ENCODE assay signal across 8 mouse cellular contexts in the genomic region with DNA sequence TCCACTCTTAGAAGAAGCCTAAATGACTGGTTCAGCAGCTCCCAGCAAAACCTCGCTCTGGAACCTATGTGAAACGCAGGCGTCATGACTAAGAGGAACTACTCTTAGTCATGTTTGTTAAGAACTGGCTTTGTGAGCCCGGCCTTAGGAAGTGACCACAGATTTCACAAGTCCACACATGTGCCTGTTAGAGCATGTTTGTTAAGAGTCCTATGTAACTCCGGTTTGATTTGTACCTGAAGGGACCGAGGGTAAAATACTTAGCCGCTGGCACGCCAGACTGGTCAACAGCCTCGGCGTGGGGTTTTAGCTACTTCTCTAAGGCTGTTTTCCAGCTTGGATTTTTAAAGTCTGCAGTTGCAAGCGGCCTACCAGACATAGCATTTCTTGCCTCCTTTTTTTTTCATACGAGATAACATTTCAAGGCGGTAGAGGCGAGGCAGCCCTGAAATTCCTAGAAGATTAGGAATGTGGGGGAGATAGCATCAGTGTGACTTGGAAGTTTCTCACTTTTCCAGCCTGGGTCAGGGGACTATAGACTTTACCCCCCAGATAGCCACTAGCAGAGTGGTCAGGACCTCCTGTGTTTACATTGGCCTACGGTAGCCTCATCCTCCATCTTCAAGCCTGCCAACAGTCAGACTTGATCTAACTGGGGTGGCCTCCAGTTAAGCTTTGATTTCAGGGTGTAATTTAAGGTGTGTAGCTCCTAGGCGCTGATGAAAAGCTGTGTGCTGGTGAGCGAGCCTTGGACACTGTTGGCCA. TPM values are rescaled to one million over a fixed set of nuclear protein-coding genes. Genes with fewer than 3 reads are reported as not detected.
DNase-seq lines count a peak whose midpoint lies in the region; ATAC-seq and TF ChIP-seq lines count a peak whose summit lies in the region.
"Had no signal": no experiment of that assay in that cellular context is flagged by ENCODE, and none has a peak within 500 bp of the region (broad histone marks: within the 10 kb centered on the region; RNA-seq: fewer than 3 reads in every experiment).

No protein-coding gene starts in this region.

- peak; percentile 34 for DNase-seq in adrenal gland, postnatal 14 days
- peak; percentile 12 to 24 for DNase-seq in kidney, postnatal 36 days
- no peak for DNase-seq in left cerebral cortex, postnatal 4 days
- no peak for DNase-seq in gastrocnemius, postnatal 36 days

- H3K4me1 ChIP-seq in ES-Bruce4 (ENCODE audit: control insufficient read depth, insufficient read depth, low read length) = peaks cover 2% of the 10 kb centered on the region
- H3K4me1 ChIP-seq in heart, embryonic 12.5 days (replicated peaks) = peaks cover 22% of the 10 kb centered on the region

- no peak for TF ChIP-seq POLR2A in ES-Bruce4 (IDR thresholded peaks at IDR 0.05; ENCODE audit: insufficient read depth, low read length)

- no peak for TF ChIP-seq CTCF in ES-Bruce4 (IDR thresholded peaks at IDR 0.05; ENCODE audit: low read depth, low read length)

- H3K27me3 ChIP-seq in ES-Bruce4 (ENCODE audit: control insufficient read depth, insufficient read depth, low read length, poor library complexity, severe bottlenecking) = no peaks in the 10 kb centered on the region
- H3K27me3 ChIP-seq in heart, embryonic 12.5 days (replicated peaks) = no peaks in the 10 kb centered on the region

- H3K9me3 ChIP-seq in ES-Bruce4 (replicated peaks; ENCODE audit: control insufficient read depth, insufficient read depth, low read length, poor library complexity, severe bottlenecking) = no peaks in the 10 kb centered on the region
- H3K9me3 ChIP-seq in heart, embryonic 12.5 days (replicated peaks) = no peaks in the 10 kb centered on the region

- 0 out of 2 replicates have a peak, but pooled peaks have one; percentile 15 for ATAC-seq in heart, embryonic 12.5 days (ENCODE audit: insufficient number of reproducible peaks, low FRiP score)
- ATAC-seq in megakaryocyte progenitor cell, adult 5-6 weeks (replicated peaks; ENCODE audit: poor library complexity) = peak; percentile 88

- H3K4me3 ChIP-seq in ES-Bruce4 (ENCODE audit: low read depth, low read length) = no peak overlapping the region
- no peak overlapping the region for H3K4me3 ChIP-seq in heart, embryonic 12.5 days
- H3K4me3 ChIP-seq: erythroblast, embryonic 14.5 days had no signal

- H3K9ac ChIP-seq in ES-Bruce4 (ENCODE audit: low read depth, poor library complexity, severe bottlenecking) = peak overlapping the region; percentile 70
- no peak overlapping the region for H3K9ac ChIP-seq in heart, embryonic 12.5 days

- TF ChIP-seq EP300 in ES-Bruce4 (IDR thresholded peaks at IDR 0.05; ENCODE audit: insufficient read depth, low read depth, low read length) = no peak

- H3K4me2 ChIP-seq in heart, embryonic 12.5 days = peak overlapping the region; percentile 66

- no peaks in the 10 kb centered on the region for H3K36me3 ChIP-seq in ES-Bruce4 (ENCODE audit: control insufficient read depth, insufficient read depth, low read length, poor library complexity, severe bottlenecking)
- H3K36me3 ChIP-seq in heart, embryonic 12.5 days = no peaks in the 10 kb centered on the region

- H3K27ac ChIP-seq in ES-Bruce4 (ENCODE audit: insufficient read depth, low read length) = peak overlapping the region; percentile 44
- H3K27ac ChIP-seq in heart, embryonic 12.5 days (ENCODE audit: poor library complexity, severe bottlenecking) = peak overlapping the region; percentile 64

- 29% methylated on average over 17 of the region's 17 CpGs for WGBS in heart, embryonic 12.5 days

- intact Hi-C loops in left cerebral cortex, postnatal 4 days (cut with DNase I) = no loop called here
- intact Hi-C loops in gastrocnemius, postnatal 36 days (cut with DNase I) = loop anchor here (2.0 to 10.0 kb wide), 2 partner anchors 107 to 317 kb away; no protein-coding TSS in a partner anchor

RNA-seq across cellular contexts. Expression of gene Mrps33, which starts 28.8 kb away (rescaled TPM):
- polyA plus RNA-seq in ES-Bruce4 (2011; ENCODE audit: insufficient read depth, insufficient read length, low read depth, missing spikeins) = 100 and 108 TPM in 2 replicates
- total RNA-seq in adrenal gland, postnatal 14 days (2021) = 79.0 and 91.7 TPM in 2 replicates
- polyA plus RNA-seq in heart, embryonic 12.5 days (2016; fragmentation: Nextera tagmentation; extraction: Ambion mirVana) = 205 and 206 TPM in 2 replicates
- total RNA-seq in megakaryocyte progenitor cell, adult 5-6 weeks (2015) = 109 and 141 TPM in 2 replicates
- 41.1 and 47.7 TPM in 2 replicates for total RNA-seq in megakaryocyte progenitor cell, adult 5-6 weeks (2017)
- total RNA-seq in left cerebral cortex, postnatal 4 days (2021) = 10 to 100 TPM; 81.4 to 95.0 TPM
- total RNA-seq in gastrocnemius, postnatal 36 days (2021) = 10 to 100 TPM; 52.9 to 57.6 TPM

RNA-seq across cellular contexts. Expression of gene Braf, which starts 56.7 kb away (rescaled TPM):
- polyA plus RNA-seq in ES-Bruce4 (2011; ENCODE audit: insufficient read depth, insufficient read length, low read depth, missing spikeins) = 60.7 and 71.3 TPM in 2 replicates
- 30.9 and 35.4 TPM in 2 replicates for total RNA-seq in adrenal gland, postnatal 14 days (2021)
- polyA plus RNA-seq in heart, embryonic 12.5 days (2016; fragmentation: Nextera tagmentation; extraction: Ambion mirVana) = 14.6 and 16.0 TPM in 2 replicates
- 40.1 and 41.3 TPM in 2 replicates for total RNA-seq in megakaryocyte progenitor cell, adult 5-6 weeks (2015)
- 14.6 and 18.9 TPM in 2 replicates for total RNA-seq in megakaryocyte progenitor cell, adult 5-6 weeks (2017)
- 10 to 100 TPM; 67.1 to 75.6 TPM for total RNA-seq in left cerebral cortex, postnatal 4 days (2021)
- 1 to 10 TPM; 5.1 to 7.1 TPM for total RNA-seq in gastrocnemius, postnatal 36 days (2021)

Comparison
In these comparisons a context has a peak if more than half of its experiments do, and no peak if none do; other contexts are left out.
1. DNase-seq: peak in adrenal gland, postnatal 14 days (single experiment) and kidney, postnatal 36 days (2 of 2); none in left cerebral cortex, postnatal 4 days (single experiment) and gastrocnemius, postnatal 36 days (0 of 2).